Mouse (Mus musculus) testis, adult 2 months (tissue): ENCODE results near the gene Tenm4.

Experiments
- CTCF ChIP-seq: fragments of 200-500 bp; IDR thresholded peaks from 2 replicates; pipeline ENCODE4 v1.5.1; 2012; ENCODE audit warnings: low read depth, mild to moderate bottlenecking, inconsistent platforms, low read length, moderate library complexity; ENCODE audit not compliant: control insufficient read depth, insufficient read depth, insufficient replicate concordance
- POLR2A ChIP-seq: fragments of 200-500 bp; IDR thresholded peaks from 2 replicates; pipeline ENCODE4 v1.6.1; 2012; ENCODE audit warnings: low read depth, mild to moderate bottlenecking, inconsistent platforms, low read length, moderate library complexity; ENCODE audit not compliant: control insufficient read depth

GRCm38 (mm10) chr7:96768718-96769117 lies 597.7 kb downstream of the Tenm4 start:
- no peak for TF ChIP-seq POLR2A
- TF ChIP-seq CTCF = no peak
